Mouse (Mus musculus) liver, embryonic 14.5 days (tissue): ENCODE measurements around the gene Rnh1.

Experiments used
- CTCF ChIP-seq: IDR thresholded peaks from 2 replicates; pipeline ENCODE4 v1.5.1; 2016; ENCODE audit warnings: antibody characterized with exemption, low read depth, control low read depth
- EP300 ChIP-seq: IDR thresholded peaks from 2 replicates; pipeline ENCODE4 v1.6.1; 2016; ENCODE audit warnings: antibody characterized with exemption, low read depth

- TF ChIP-seq CTCF (no peak), EP300 (no peak)
These were observed 52.1 kb downstream of the Rnh1 start for GRCm38 (mm10) chr7:141120605-141121004.
